Mouse (Mus musculus) lung, postnatal 14 days (tissue): ENCODE measurements around the gene Bnip3.

Source experiments
- DNase-seq: peaks from one replicate; pipeline ENCODE4 v3.0.0; 2021

Bnip3 gene

GRCm38 (mm10) chr7:138909277-138910192 lies at the start of gene Bnip3:
Gene Bnip3 (minus strand): TSS chr7:138909519.
- peak; percentile 91 for DNase-seq

GRCm38 (mm10) chr7:138957106-138957505 lies 47.8 kb upstream of the Bnip3 start:
- no peak for DNase-seq

GRCm38 (mm10) chr7:138955787-138956186 lies 46.5 kb upstream of the Bnip3 start:
- no peak for DNase-seq

- no peak for DNase-seq
Measured at GRCm38 (mm10) chr7:138948309-138948708, 39.0 kb upstream of the Bnip3 start.

GRCm38 (mm10) chr7:138947741-138948140 lies 38.4 kb upstream of the Bnip3 start:
- DNase-seq = no peak

GRCm38 (mm10) chr7:138945668-138946067 lies 36.3 kb upstream of the Bnip3 start:
- DNase-seq = no peak

GRCm38 (mm10) chr7:138942301-138942700 lies 33.0 kb upstream of the Bnip3 start:
- no peak for DNase-seq

- no peak for DNase-seq
Measured at GRCm38 (mm10) chr7:138941571-138941970, 32.3 kb upstream of the Bnip3 start.

GRCm38 (mm10) chr7:138940612-138941461 lies 31.5 kb upstream of the Bnip3 start, which contains the start of gene Jakmip3:
Gene Jakmip3 (plus strand): TSS chr7:138940730.
- no peak for DNase-seq

- no peak for DNase-seq
Measured at GRCm38 (mm10) chr7:138940256-138940611, 30.9 kb upstream of the Bnip3 start.

GRCm38 (mm10) chr7:138938991-138939390 lies 29.7 kb upstream of the Bnip3 start:
- DNase-seq = no peak

GRCm38 (mm10) chr7:138934523-138934922 lies 25.2 kb upstream of the Bnip3 start:
- DNase-seq = no peak

GRCm38 (mm10) chr7:138928456-138928855 lies 19.1 kb upstream of the Bnip3 start:
- DNase-seq = no peak

GRCm38 (mm10) chr7:138923756-138924425 lies 14.6 kb upstream of the Bnip3 start:
- DNase-seq = peak; percentile 49

- no peak for DNase-seq
Measured at GRCm38 (mm10) chr7:138921611-138922010, 12.3 kb upstream of the Bnip3 start.

GRCm38 (mm10) chr7:138919156-138919944 lies 10.0 kb upstream of the Bnip3 start:
- DNase-seq = peak; percentile 86

- no peak for DNase-seq
Measured at GRCm38 (mm10) chr7:138913616-138914015, 4.3 kb upstream of the Bnip3 start.

GRCm38 (mm10) chr7:138910193-138910562 lies 859 bp upstream of the Bnip3 start:
- DNase-seq = no peak

GRCm38 (mm10) chr7:138908768-138909276 lies 497 bp downstream of the Bnip3 start:
- DNase-seq = no peak

GRCm38 (mm10) chr7:138907976-138908375 lies 1.3 kb downstream of the Bnip3 start:
- DNase-seq = no peak

- DNase-seq = peak; percentile 46
Measured at GRCm38 (mm10) chr7:138907043-138907442, 2.3 kb downstream of the Bnip3 start.

- peak; percentile 25 for DNase-seq
Measured at GRCm38 (mm10) chr7:138906441-138906840, 2.9 kb downstream of the Bnip3 start.
